Mouse (Mus musculus): Measurements from ENCODE around the gene Ntf3.

Gene Ntf3

GRCm38 (mm10) chr6:126166548-126167207 lies at the start of gene Ntf3:
Gene Ntf3, minus strand, starts transcription at chr6:126166910.
- DNase-seq, result no peak

- no peak for DNase-seq
Measured at GRCm38 (mm10) chr6:126213330-126213729, 46.6 kb upstream of the Ntf3 start.

GRCm38 (mm10) chr6:126203366-126203765 lies 36.7 kb upstream of the Ntf3 start:
- DNase-seq, result no peak

DNA sequence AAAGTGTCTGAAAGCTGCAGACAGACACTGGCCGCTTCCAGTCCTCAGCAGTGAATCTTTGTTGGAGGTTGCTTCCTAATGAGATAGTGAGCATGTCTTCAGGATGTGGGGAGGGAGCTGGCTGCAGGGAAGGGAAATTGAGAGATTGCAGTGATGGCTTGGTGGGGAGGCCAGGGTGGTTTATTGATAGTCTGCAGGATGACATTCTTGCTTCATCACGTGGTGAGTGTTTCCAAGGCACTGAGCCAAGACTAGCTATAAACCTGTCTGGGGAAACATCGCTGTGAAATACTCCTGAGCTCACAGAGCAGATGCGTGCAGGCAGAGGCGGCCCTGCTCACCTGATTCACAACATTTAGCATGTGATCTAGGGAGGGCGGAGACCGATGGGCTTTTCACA lies 36.2 kb upstream of the Ntf3 start:
- DNase-seq, result no peak

- no peak for DNase-seq
Measured at GRCm38 (mm10) chr6:126201721-126202120, 35.0 kb upstream of the Ntf3 start.

DNA sequence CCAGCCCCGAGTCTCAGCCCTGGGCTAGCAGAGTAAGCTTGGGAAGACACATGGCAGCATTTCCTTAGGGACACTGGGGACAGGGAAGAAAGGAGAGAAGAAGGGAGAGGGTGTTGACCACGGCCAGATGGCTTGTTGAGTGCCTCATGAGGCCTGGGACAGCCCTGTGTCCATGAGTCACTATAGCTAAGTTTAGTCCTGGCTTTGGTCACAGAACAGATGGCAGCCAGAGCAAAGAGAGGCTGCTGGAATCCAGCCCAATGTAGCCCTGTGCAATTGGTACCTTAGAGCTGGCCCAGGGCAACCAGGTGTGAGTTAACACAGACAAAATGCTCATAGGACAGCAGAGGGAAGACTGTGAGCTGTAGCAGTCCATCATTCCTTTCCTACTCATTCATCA lies 33.2 kb upstream of the Ntf3 start:
- DNase-seq, result no peak

GRCm38 (mm10) chr6:126194760-126195159 lies 28.1 kb upstream of the Ntf3 start:
- DNase-seq, result no peak

- no peak for DNase-seq
Measured at GRCm38 (mm10) chr6:126190218-126190871, 23.6 kb upstream of the Ntf3 start.

DNA sequence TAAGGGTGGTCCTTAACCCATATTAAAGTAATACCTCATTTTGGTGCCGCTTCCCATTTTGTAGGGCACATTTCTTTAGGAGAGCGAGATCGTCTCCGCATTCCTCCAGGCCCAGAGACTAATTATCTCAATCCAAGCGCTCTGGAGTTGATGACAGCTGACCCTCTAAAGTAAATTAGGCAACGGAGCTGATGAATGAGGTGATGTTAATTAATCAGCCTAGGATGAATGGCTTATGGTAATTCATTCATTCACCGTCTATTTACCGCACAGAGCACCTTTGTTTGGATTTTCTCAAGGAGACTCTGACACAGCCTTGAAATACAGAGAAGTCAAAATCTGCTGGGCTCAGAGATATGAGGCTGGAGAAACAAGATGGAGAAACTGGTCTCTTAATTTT lies 20.7 kb upstream of the Ntf3 start:
- DNase-seq, result no peak

- no peak for DNase-seq
Measured at GRCm38 (mm10) chr6:126186116-126186515, 19.4 kb upstream of the Ntf3 start.

- DNase-seq, result no peak
Measured at GRCm38 (mm10) chr6:126172071-126172470, 5.4 kb upstream of the Ntf3 start.

GRCm38 (mm10) chr6:126170772-126171171 lies 4.1 kb upstream of the Ntf3 start:
- DNase-seq, result no peak

DNA sequence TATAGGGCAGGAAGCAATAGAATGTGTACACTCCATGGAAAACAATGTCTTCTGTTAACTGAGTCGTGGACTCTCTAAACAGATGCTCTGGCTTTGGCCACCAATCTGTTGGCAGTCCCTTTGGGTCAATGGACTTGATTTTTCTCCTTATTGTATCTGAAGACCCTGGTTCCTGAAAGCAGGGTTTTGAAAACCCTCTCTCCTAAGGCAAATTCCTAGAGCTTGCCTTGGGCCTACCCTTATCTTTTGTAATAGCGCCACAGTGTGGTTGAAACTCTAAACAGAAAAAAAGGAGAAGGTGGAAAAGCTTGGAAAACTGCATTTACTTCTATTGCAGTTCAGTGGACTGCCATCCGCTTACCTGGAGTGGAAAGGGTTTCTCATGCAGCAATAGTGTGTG lies 1.0 kb upstream of the Ntf3 start:
- peak; percentile 72 for DNase-seq

DNA sequence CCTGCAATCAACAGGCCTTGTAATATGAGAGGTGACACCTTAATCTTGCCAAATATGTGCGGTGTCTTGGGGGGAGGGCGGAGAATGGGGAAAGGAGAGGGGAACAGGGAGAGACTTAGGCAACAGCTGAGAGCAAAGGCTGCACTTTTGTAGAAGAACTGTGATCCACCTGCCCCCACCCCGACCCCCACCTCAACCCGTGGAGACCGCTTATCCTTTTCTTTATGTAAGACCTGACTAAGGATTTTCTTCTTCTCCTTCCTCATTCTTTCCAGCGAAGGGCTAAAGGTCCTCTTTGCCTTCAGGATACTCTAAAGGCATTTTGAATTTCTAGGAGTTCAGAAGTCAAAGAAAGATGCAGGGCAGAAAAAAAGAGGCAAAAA lies 489 bp upstream of the Ntf3 start:
- no peak for DNase-seq

DNA sequence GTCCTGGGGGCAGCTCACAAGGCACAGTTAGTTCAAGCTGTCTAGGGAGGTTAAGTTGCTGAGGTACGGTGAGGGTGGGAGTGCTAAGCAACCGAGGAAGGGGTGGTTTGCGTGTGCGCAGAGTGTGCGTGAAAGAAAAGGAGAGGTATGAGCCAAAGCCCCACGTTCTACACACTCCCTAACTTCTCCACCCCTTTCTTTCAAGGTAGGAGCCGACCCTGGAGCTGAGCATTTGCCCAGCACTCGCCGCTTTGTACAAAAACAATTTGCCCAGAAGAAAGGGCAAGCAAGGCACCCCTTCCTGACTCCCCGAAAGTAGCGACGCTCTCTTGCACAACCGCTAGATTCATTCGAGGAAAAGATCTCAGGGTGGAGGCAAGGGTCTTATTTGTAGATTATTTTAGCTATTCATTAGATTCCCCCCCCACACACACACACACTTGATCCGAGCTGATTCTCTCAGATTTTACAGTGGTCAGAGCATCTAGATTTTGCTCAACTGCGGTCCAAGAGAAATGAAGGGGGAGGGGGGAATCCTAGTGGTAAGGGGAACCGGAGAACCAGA lies 1.0 kb downstream of the Ntf3 start:
- no peak for DNase-seq

DNA sequence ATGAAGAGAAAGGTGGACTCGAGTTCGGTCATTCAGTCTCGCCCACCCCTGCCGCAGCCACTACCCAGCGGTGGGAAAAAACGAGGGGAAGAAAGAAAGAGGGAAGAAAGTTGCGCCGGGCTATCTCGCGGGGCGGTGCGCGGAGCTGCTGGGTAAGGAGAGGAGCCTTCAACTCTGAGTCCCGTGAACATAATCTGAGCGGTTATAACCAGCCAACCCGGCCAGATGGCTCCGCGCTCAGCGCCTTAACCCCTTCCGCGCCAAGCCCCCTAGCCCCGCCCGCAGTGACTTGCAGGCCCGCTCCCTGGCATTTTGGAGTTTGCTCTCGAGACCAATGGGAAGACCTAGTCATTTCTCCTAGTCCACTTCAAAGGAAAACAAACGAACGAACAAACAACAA lies 1.9 kb downstream of the Ntf3 start:
- peak; percentile 35 for DNase-seq

- no peak for DNase-seq
Measured at GRCm38 (mm10) chr6:126163861-126164755, 2.6 kb downstream of the Ntf3 start.

- peak; percentile 39 for DNase-seq
Measured at GRCm38 (mm10) chr6:126163181-126163621, 3.5 kb downstream of the Ntf3 start.

- DNase-seq, result no peak
Measured at GRCm38 (mm10) chr6:126162351-126162758, 4.4 kb downstream of the Ntf3 start.

DNA sequence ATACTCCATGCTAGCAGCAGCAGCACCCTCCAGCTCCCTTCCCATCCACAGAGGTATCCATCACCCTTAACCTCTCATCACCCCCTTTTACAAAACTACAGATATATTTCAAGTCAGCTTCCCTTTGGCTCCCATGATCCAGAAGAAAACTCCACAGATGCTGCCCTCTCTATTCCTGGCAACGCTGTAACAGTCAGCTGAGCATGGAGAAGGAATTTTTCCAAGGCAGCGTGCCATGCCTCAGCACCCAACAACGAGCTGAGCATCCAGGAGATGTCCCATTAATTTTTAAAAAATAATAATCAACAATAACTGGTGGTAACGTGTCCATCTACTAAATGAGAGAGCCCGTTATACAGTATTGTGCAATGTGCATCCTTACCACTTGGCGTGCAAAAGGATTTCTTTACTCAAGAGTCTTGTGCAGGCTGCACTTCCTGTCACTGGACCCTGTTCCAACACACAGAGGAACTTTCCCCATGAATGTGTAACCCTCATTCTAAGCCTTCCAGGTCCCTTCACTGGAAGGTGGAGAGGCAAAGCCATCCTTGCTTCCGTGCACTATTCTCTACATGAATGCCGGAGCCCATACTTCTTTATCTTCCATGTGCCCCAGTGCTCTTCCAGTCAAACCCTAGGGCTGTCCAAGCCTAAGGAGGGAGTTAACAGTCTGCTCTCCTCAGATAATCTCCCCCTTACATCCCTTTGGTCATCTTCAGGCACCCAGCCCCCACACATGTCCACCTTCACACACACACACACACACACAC lies 5.0 kb downstream of the Ntf3 start:
- no peak for DNase-seq

GRCm38 (mm10) chr6:126160067-126160411 lies 6.7 kb downstream of the Ntf3 start:
- DNase-seq, result no peak

- no peak for DNase-seq
Measured at GRCm38 (mm10) chr6:126159279-126160066, 7.2 kb downstream of the Ntf3 start.
